Mouse (Mus musculus): Measurements from ENCODE around the gene Trub1. TPM values are rescaled to one million over a fixed set of nuclear protein-coding genes. Genes with fewer than 3 reads are reported as not detected.
A peak's percentile ranks its signal among the peaks of the same experiment; 100 is the strongest.

Gene Trub1
- polyA plus RNA-seq, 1 experiment from 2014 or later, result 29.2 TPM

GRCm38 (mm10) chr19:57477310-57477709 is 24.6 kb downstream of the Trub1 start:
- no peak for TF ChIP-seq CTCF (IDR thresholded peaks at IDR 0.05; ENCODE audit: low read depth)
- DNase-seq (peak; percentile 54), ATAC-seq (ENCODE audit: insufficient read depth) (peak; percentile 5; the same call in 1 of the 2 replicates)
- H3K27me3 ChIP-seq (ENCODE audit: insufficient read depth, low read length), result no peaks in the 10 kb centered on the region
- H3K9ac ChIP-seq, result no peak overlapping the region
- H3K4me3 ChIP-seq (ENCODE audit: low read depth, low read length), result no peak overlapping the region
- peaks cover 17% of the 10 kb centered on the region; the same call in 1 of the 2 replicates for H3K4me1 ChIP-seq (ENCODE audit: insufficient read depth)
- 22% methylated on average over 8 of the region's 8 CpGs for WGBS
- H3K27ac ChIP-seq (ENCODE audit: low read depth), result no peak overlapping the region
- H3K9me3 ChIP-seq (ENCODE audit: low read depth, low read length), result no peaks in the 10 kb centered on the region
- H3K36me3 ChIP-seq (ENCODE audit: insufficient read depth), result peaks cover 11% of the 10 kb centered on the region; the same call in 1 of the 2 replicates
- no peak overlapping the region for H3K4me2 ChIP-seq

- peak overlapping the region; percentile 16; the same call in 1 of the 2 replicates for H3K27ac ChIP-seq (ENCODE audit: low read depth)
- no peaks in the 10 kb centered on the region for H3K27me3 ChIP-seq (ENCODE audit: insufficient read depth, low read length)
- peaks cover 17% of the 10 kb centered on the region; the same call in 1 of the 2 replicates for H3K4me1 ChIP-seq (ENCODE audit: insufficient read depth)
- peak; percentile 59 for DNase-seq
- TF ChIP-seq CTCF (IDR thresholded peaks at IDR 0.05; ENCODE audit: low read depth), result no peak
- no peak overlapping the region for H3K4me2 ChIP-seq
- ATAC-seq (ENCODE audit: insufficient read depth), result no peak
- H3K36me3 ChIP-seq (ENCODE audit: insufficient read depth), result peaks cover 8% of the 10 kb centered on the region; the same call in 1 of the 2 replicates
- H3K9ac ChIP-seq, result no peak overlapping the region
- no peak overlapping the region for H3K4me3 ChIP-seq (ENCODE audit: low read depth, low read length)
- H3K9me3 ChIP-seq (ENCODE audit: low read depth, low read length), result no peaks in the 10 kb centered on the region
- WGBS, result 49% methylated on average over 11 of the region's 11 CpGs
These were observed 25.3 kb downstream of the Trub1 start for GRCm38 (mm10) chr19:57478056-57478455.

GRCm38 (mm10) chr19:57479886-57480655 is 27.4 kb downstream of the Trub1 start:
- Histone ChIP-seq H3K4me2 (no peak overlapping the region), H3K4me3 (ENCODE audit: low read depth, low read length) (no peak overlapping the region), H3K4me1 (ENCODE audit: insufficient read depth) (peaks cover 13% of the 10 kb centered on the region; the same call in 1 of the 2 replicates), H3K9me3 (ENCODE audit: low read depth, low read length) (0 out of 2 replicates have a peak, but pooled peaks cover 4% of the 10 kb centered on the region), H3K9ac (no peak overlapping the region), H3K27ac (ENCODE audit: low read depth) (peak overlapping the region; percentile 69), H3K36me3 (ENCODE audit: insufficient read depth) (no peaks in the 10 kb centered on the region), H3K27me3 (ENCODE audit: insufficient read depth, low read length) (no peaks in the 10 kb centered on the region)
- DNase-seq (peak; percentile 68), ATAC-seq (ENCODE audit: insufficient read depth) (peak; percentile 48; the same call in 1 of the 2 replicates)
- TF ChIP-seq CTCF (IDR thresholded peaks at IDR 0.05; ENCODE audit: low read depth), result no peak
- 47% methylated on average over 8 of the region's 8 CpGs for WGBS

- no peak for TF ChIP-seq CTCF (IDR thresholded peaks at IDR 0.05; ENCODE audit: low read depth)
- DNase-seq, result no peak
- H3K9me3 ChIP-seq (ENCODE audit: low read depth, low read length), result 0 out of 2 replicates have a peak, but pooled peaks cover 4% of the 10 kb centered on the region
- no peak overlapping the region for H3K4me2 ChIP-seq
- WGBS, result 90% methylated on average over 6 of the region's 6 CpGs
- peaks cover 4% of the 10 kb centered on the region; the same call in 1 of the 2 replicates for H3K36me3 ChIP-seq (ENCODE audit: insufficient read depth)
- no peak; the same call in 1 of the 2 replicates for ATAC-seq (ENCODE audit: insufficient read depth)
- H3K27ac ChIP-seq (ENCODE audit: low read depth), result no peak overlapping the region
- H3K27me3 ChIP-seq (ENCODE audit: insufficient read depth, low read length), result no peaks in the 10 kb centered on the region
- H3K9ac ChIP-seq, result no peak overlapping the region
- H3K4me1 ChIP-seq (ENCODE audit: insufficient read depth), result peaks cover 6% of the 10 kb centered on the region; the same call in 1 of the 2 replicates
- no peak overlapping the region for H3K4me3 ChIP-seq (ENCODE audit: low read depth, low read length)
These were observed 29.1 kb downstream of the Trub1 start for GRCm38 (mm10) chr19:57481743-57482259.

- Histone ChIP-seq H3K27me3 (ENCODE audit: insufficient read depth, low read length) (no peaks in the 10 kb centered on the region), H3K9me3 (ENCODE audit: low read depth, low read length) (0 out of 2 replicates have a peak, but pooled peaks cover 4% of the 10 kb centered on the region), H3K4me3 (ENCODE audit: low read depth, low read length) (no peak overlapping the region), H3K4me1 (ENCODE audit: insufficient read depth) (peaks cover 6% of the 10 kb centered on the region; the same call in 1 of the 2 replicates), H3K36me3 (ENCODE audit: insufficient read depth) (peaks cover 4% of the 10 kb centered on the region; the same call in 1 of the 2 replicates), H3K27ac (ENCODE audit: low read depth) (no peak overlapping the region), H3K9ac (no peak overlapping the region), H3K4me2 (no peak overlapping the region)
- DNase-seq (peak; percentile 42), ATAC-seq (ENCODE audit: insufficient read depth) (no peak)
- TF ChIP-seq CTCF (IDR thresholded peaks at IDR 0.05; ENCODE audit: low read depth), result peak; percentile 81
- 70% methylated on average over 8 of the region's 8 CpGs for WGBS
These were observed 30.1 kb downstream of the Trub1 start for GRCm38 (mm10) chr19:57482815-57483214.

GRCm38 (mm10) chr19:57487051-57487658 is 34.4 kb downstream of the Trub1 start:
- no peaks in the 10 kb centered on the region for H3K4me1 ChIP-seq (ENCODE audit: insufficient read depth)
- H3K36me3 ChIP-seq (ENCODE audit: insufficient read depth), result peaks cover 14% of the 10 kb centered on the region; the same call in 1 of the 2 replicates
- TF ChIP-seq CTCF (IDR thresholded peaks at IDR 0.05; ENCODE audit: low read depth), result no peak
- no peak for ATAC-seq (ENCODE audit: insufficient read depth)
- no peak overlapping the region for H3K27ac ChIP-seq (ENCODE audit: low read depth)
- 57% methylated on average over 13 of the region's 13 CpGs for WGBS
- no peak overlapping the region for H3K4me3 ChIP-seq (ENCODE audit: low read depth, low read length)
- H3K9me3 ChIP-seq (ENCODE audit: low read depth, low read length), result 0 out of 2 replicates have a peak, but pooled peaks cover 4% of the 10 kb centered on the region
- no peaks in the 10 kb centered on the region for H3K27me3 ChIP-seq (ENCODE audit: insufficient read depth, low read length)
- no peak overlapping the region for H3K9ac ChIP-seq
- no peak for DNase-seq
- no peak overlapping the region for H3K4me2 ChIP-seq
